Mouse (Mus musculus): ENCODE data around the gene Rem1.

DNA sequence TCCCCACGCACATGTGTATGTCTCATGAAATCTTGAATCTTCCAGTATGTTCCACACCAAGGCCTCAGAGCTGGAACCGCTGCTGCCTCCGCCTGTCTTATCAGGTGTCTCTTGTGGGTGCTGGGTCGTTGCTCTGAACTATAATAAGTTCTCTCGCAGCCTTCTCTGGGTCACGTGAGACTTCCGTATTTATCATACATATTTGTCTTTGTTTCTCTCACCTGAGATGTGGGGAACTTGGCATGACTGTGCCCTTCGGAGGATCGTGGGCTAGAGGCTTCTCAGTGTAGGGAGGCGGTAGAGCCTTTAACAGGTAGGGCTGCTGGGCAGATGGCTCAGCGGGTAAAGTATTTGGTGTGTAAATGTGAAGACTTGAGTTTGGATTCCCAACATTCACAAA is 46.1 kb upstream of the Rem1 start:
- TF ChIP-seq CTCF (IDR thresholded peaks at IDR 0.05; ENCODE audit: borderline replicate concordance, insufficient read depth, low read depth, low read length): no peak
- no peak for TF ChIP-seq POLR2A (IDR thresholded peaks at IDR 0.05; ENCODE audit: borderline replicate concordance, insufficient read depth, low read length)
